Mouse (Mus musculus) lung, postnatal 14 days (tissue): ENCODE data around the gene Dyrk2.

Experiments
- DNase-seq: peaks from one replicate; pipeline ENCODE4 v3.0.0; 2021

Gene Dyrk2

DNA sequence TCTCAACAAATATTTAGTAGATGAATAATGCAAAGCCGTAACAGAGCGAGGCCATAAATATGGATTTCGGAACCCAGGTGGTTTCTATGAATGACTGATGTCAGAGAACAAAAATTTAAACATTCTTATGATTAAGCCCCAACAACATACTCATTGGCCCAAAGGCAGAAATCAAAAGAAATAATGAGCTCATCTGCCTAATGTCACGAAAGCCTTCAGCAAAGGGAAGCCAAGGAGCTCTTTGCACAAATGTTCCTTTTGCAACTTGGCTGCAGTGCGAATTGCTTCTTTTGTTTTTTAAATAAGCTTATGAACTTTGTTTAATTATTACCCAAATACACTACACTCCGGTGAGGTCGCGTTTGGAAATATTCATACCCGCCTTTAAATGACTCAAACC is 29.4 kb downstream of the Dyrk2 start:
- no peak for DNase-seq

DNA sequence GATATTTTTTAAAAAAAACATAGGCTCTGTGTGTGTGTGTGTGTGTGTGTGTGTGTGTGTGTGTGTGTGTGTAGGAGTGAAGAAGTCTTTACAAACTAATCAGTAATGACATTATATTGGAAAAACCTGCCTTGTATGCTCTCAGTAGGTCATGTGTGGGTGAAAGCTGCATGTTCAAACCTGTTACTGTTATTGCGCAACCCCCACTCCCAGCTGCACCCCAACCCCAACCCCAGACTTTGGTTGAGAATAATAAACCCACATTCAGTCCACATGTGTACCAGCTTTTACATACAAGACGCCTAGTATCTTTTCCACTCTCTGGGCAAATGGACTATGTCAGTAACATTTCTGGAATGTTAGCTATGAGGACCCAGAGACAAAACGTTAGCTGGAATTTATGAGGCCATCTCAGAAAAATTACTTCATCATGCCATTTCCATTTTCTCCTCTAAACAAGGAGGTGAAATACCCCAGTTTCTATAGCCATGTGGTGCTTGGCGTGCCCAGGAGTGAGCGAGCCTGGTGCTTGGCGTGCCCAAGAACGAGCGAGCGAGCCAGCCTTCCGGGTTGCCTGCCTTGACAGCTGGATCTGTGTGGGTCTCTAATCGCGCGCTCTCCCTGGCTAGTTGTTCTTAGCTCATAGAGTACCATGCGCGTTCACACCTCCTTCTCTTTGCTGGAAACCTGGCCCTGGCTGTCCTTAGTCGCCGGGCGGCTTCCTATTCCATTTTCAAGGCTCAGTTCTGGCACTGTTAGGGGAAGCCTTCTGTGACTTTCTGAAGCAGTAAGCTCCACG is 30.5 kb downstream of the Dyrk2 start:
- DNase-seq: no peak

- no peak for DNase-seq
These were observed 32.4 kb downstream of the Dyrk2 start for GRCm38 (mm10) chr10:118837636-118838035.

DNA sequence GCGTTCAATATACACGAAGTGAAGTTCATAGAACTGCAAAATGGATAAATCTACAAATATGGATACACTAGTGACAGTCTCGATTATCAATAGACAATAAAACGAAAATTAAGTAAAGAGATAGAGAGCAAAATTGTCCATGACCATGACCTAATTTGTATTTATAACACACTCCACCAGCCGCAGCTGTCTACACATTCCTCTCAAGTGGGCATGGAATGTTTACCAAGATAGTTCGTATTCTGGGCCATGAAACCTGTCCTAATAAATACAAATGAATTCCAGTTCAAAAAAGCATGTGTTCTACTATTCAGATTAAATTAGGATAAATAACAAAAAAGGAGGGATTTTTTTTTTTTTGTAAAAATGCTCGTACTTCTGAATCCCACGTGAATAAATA is 38.8 kb downstream of the Dyrk2 start:
- no peak for DNase-seq

DNA sequence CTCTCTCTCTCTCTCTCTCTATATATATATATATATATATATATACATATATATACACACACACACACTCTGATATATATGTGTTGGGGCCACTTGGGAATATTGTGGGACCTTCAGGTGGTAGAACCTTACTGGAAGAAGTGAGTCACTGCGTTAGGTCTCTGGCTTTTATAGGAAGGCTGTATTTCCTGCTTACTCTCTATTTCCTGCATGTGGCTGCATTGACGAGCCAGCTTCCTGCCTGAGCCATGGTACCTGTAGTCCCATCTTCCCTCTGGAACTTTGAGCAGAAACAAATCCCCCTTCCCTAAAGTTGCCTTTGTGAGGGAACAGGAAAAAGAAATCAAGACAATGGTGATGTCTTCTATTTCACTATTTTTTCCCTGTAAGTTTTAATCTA is 40.4 kb downstream of the Dyrk2 start:
- DNase-seq: no peak

GRCm38 (mm10) chr10:118827116-118827515 is 42.9 kb downstream of the Dyrk2 start:
- DNase-seq: no peak

- no peak for DNase-seq
These were observed 45.2 kb downstream of the Dyrk2 start for GRCm38 (mm10) chr10:118824830-118825229.

DNA sequence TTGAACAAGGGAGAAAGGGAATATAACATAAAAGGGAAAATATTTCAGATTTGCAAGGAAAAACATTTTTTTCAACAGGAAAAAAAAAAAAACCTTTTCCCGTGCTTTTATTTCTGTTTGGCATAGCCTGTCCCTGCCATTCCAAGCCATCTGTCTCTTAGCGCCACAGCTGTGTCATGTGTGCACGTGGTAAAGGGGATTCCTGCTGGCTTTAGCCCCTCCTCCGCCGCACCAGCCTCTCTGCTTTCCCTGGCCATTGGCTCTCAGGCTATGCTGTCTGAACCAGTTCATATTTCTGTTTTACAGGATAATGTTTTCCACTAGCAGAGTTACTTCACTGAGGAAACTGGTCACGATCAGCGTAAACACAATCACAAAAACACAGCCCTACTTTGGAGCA is 49.1 kb downstream of the Dyrk2 start:
- peak; percentile 41 for DNase-seq

DNA sequence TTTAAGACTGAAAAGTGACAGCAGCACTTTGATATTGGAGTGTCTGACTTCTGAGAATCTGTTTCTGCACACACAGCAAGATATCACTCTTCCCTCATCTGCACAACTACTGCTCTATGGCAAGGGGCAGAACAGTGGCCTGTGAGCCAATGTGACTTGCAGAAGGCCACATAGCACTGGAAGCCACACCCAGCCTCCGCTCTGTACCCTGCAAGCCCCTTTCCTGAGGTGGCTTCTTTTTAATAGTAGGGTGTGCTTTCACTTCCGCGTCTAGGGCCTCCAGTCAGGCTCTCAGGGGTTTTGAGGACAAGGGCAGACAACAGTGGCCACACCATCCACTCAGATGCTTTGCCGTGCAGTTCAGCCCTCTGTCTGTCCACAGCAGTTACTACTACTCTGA is 50.2 kb downstream of the Dyrk2 start:
- no peak for DNase-seq

- DNase-seq: no peak
These were observed 52.9 kb downstream of the Dyrk2 start for GRCm38 (mm10) chr10:118817089-118817488.

- no peak for DNase-seq
These were observed 58.1 kb downstream of the Dyrk2 start for GRCm38 (mm10) chr10:118811945-118812344.

DNA sequence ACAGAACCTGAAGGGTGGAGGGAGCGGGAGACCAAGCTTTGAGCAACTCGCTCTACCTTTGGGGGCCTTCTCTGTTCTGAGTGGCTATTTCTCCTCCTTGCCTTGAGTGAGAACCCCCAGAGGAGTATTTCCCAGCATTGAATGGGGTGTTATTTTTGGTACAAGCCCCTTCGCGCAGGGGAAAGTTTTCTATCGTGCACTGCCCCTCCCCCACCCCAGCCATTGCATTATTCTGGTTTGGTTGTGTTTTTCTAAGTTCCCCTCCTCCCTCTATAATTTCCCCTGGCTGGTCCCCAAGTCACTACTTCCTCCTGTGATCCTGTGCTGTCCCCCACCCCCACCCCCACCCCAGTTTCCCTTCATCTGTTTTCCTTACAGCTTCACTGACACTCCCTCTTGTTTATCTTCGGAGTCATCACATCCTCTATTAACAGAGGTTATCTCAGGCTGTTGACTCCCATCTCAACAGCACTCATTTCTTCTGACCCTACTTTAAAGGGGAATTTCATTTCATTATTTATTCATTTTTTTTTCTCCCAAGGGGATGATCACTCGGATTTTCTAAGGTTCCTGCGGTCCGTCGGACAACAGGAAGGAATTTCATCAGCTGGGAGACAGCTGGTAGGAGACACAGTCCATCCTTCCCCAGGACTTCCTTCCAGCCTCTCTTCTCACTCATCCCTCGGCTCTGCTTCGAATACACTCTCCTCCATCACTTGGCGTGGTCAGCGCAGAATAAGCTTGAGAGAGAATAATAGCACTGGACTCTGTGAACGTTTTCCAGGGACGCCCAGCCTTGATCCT is 58.9 kb downstream of the Dyrk2 start:
- DNase-seq: peak; percentile 45
